Mouse (Mus musculus): ENCODE measurements at regions not wholly inside any gene's neighbourhood (a gene's known extent, or its start where the extent isn't known, plus 50 kb on each side); places are given as distances from the start of the nearest gene placed in this dataset.

- ATAC-seq (ENCODE audit: insufficient read depth): no peak
- Histone ChIP-seq H3K9ac (no peak overlapping the region), H3K9me3 (replicated peaks) (no peaks in the 10 kb centered on the region), H3K4me3 (replicated peaks) (no peak overlapping the region), H3K4me1 (replicated peaks) (peaks cover 8% of the 10 kb centered on the region; the same call in 1 of the 2 replicates), H3K4me2 (no peak overlapping the region), H3K27ac (replicated peaks) (no peak overlapping the region), H3K36me3 (replicated peaks) (no peaks in the 10 kb centered on the region), H3K27me3 (no peaks in the 10 kb centered on the region)
- 27% methylated on average over 2 of the region's 2 CpGs for WGBS (ENCODE audit: insufficient replicate concordance)
These were observed 335.4 kb upstream of the Rag2 start for GRCm38 (mm10) chr2:101289168-101289567.

- Histone ChIP-seq H3K4me3 (replicated peaks) (no peak overlapping the region), H3K4me1 (replicated peaks) (peaks cover 8% of the 10 kb centered on the region; the same call in 1 of the 2 replicates), H3K27ac (replicated peaks) (no peak overlapping the region), H3K27me3 (no peaks in the 10 kb centered on the region), H3K36me3 (replicated peaks) (no peaks in the 10 kb centered on the region), H3K9ac (no peak overlapping the region), H3K4me2 (no peak overlapping the region), H3K9me3 (replicated peaks) (no peaks in the 10 kb centered on the region)
- ATAC-seq (ENCODE audit: insufficient read depth): no peak
- 41% methylated on average over 4 of the region's 4 CpGs for WGBS (ENCODE audit: insufficient replicate concordance)
These were observed 333.8 kb upstream of the Rag2 start for GRCm38 (mm10) chr2:101290738-101291137.

- Histone ChIP-seq H3K36me3 (replicated peaks) (no peaks in the 10 kb centered on the region), H3K27ac (replicated peaks) (no peak overlapping the region), H3K27me3 (no peaks in the 10 kb centered on the region), H3K4me3 (replicated peaks) (no peak overlapping the region), H3K9ac (no peak overlapping the region), H3K4me1 (replicated peaks) (no peaks in the 10 kb centered on the region), H3K9me3 (replicated peaks) (no peaks in the 10 kb centered on the region), H3K4me2 (no peak overlapping the region)
- WGBS (ENCODE audit: insufficient replicate concordance): 73% methylated on average over 10 of the region's 10 CpGs
- no peak for ATAC-seq (ENCODE audit: insufficient read depth)
These were observed 328.7 kb upstream of the Rag2 start for GRCm38 (mm10) chr2:101295678-101296368.

- Histone ChIP-seq H3K27me3 (no peaks in the 10 kb centered on the region), H3K27ac (replicated peaks) (no peak overlapping the region), H3K4me2 (no peak overlapping the region), H3K36me3 (replicated peaks) (no peaks in the 10 kb centered on the region), H3K4me1 (replicated peaks) (no peaks in the 10 kb centered on the region), H3K9ac (no peak overlapping the region), H3K4me3 (replicated peaks) (no peak overlapping the region), H3K9me3 (replicated peaks) (no peaks in the 10 kb centered on the region)
- 62% methylated on average over 3 of the region's 3 CpGs for WGBS (ENCODE audit: insufficient replicate concordance)
- no peak for ATAC-seq (ENCODE audit: insufficient read depth)
These were observed 328.2 kb upstream of the Rag2 start for GRCm38 (mm10) chr2:101296369-101296682.

- ATAC-seq (ENCODE audit: insufficient read depth): no peak
- no peaks in the 10 kb centered on the region for H3K27me3 ChIP-seq
- H3K36me3 ChIP-seq (replicated peaks): no peaks in the 10 kb centered on the region
- H3K4me1 ChIP-seq (replicated peaks): no peaks in the 10 kb centered on the region
- no peak overlapping the region for H3K4me3 ChIP-seq (replicated peaks)
- no peak overlapping the region for H3K4me2 ChIP-seq
- H3K9me3 ChIP-seq (replicated peaks): no peaks in the 10 kb centered on the region
- no peak overlapping the region for H3K9ac ChIP-seq
- H3K27ac ChIP-seq (replicated peaks): no peak overlapping the region
These were observed 327.7 kb upstream of the Rag2 start for GRCm38 (mm10) chr2:101296778-101297177.

- no peak overlapping the region for H3K9ac ChIP-seq
- H3K27me3 ChIP-seq: no peaks in the 10 kb centered on the region
- no peak overlapping the region for H3K4me2 ChIP-seq
- no peaks in the 10 kb centered on the region for H3K9me3 ChIP-seq (replicated peaks)
- H3K27ac ChIP-seq (replicated peaks): no peak overlapping the region
- no peaks in the 10 kb centered on the region for H3K36me3 ChIP-seq (replicated peaks)
- ATAC-seq (ENCODE audit: insufficient read depth): no peak
- H3K4me1 ChIP-seq (replicated peaks): no peaks in the 10 kb centered on the region
- H3K4me3 ChIP-seq (replicated peaks): no peak overlapping the region
- WGBS (ENCODE audit: insufficient replicate concordance): 55% methylated on average over 2 of the region's 2 CpGs
These were observed 325.4 kb upstream of the Rag2 start for GRCm38 (mm10) chr2:101299126-101299525.

- Histone ChIP-seq H3K9ac (no peak overlapping the region), H3K36me3 (replicated peaks) (no peaks in the 10 kb centered on the region), H3K4me2 (no peak overlapping the region), H3K4me1 (replicated peaks) (no peaks in the 10 kb centered on the region), H3K27ac (replicated peaks) (no peak overlapping the region), H3K9me3 (replicated peaks) (no peaks in the 10 kb centered on the region), H3K27me3 (no peaks in the 10 kb centered on the region), H3K4me3 (replicated peaks) (no peak overlapping the region)
- no peak for ATAC-seq (ENCODE audit: insufficient read depth)
These were observed 324.4 kb upstream of the Rag2 start for GRCm38 (mm10) chr2:101300106-101300505.

GRCm38 (mm10) chr2:101321286-101321914 is 303.1 kb upstream of the Rag2 start:
- no peak for ATAC-seq (ENCODE audit: insufficient read depth)
- no peaks in the 10 kb centered on the region for H3K4me1 ChIP-seq (replicated peaks)

GRCm38 (mm10) chr2:101356709-101357108 is 267.8 kb upstream of the Rag2 start:
- ATAC-seq (ENCODE audit: insufficient read depth): no peak
- 18% methylated on average over 1 of the region's 1 CpGs for WGBS (ENCODE audit: insufficient replicate concordance)
- H3K4me2 ChIP-seq: no peak overlapping the region
- H3K4me1 ChIP-seq (replicated peaks): no peaks in the 10 kb centered on the region
- H3K36me3 ChIP-seq (replicated peaks): no peaks in the 10 kb centered on the region
- no peak overlapping the region for H3K9ac ChIP-seq
- no peaks in the 10 kb centered on the region for H3K9me3 ChIP-seq (replicated peaks)
- no peak overlapping the region for H3K27ac ChIP-seq (replicated peaks)
- no peaks in the 10 kb centered on the region for H3K27me3 ChIP-seq
- no peak overlapping the region for H3K4me3 ChIP-seq (replicated peaks)

More at GRCm38 (mm10) chr2:101321286-101321914, 303.1 kb upstream of the Rag2 start:
- H3K9ac ChIP-seq: no peak overlapping the region
- no peak overlapping the region for H3K4me3 ChIP-seq (replicated peaks)
- H3K4me2 ChIP-seq: no peak overlapping the region
- no peaks in the 10 kb centered on the region for H3K36me3 ChIP-seq (replicated peaks)
- H3K9me3 ChIP-seq (replicated peaks): no peaks in the 10 kb centered on the region
- H3K27ac ChIP-seq (replicated peaks): no peak overlapping the region
- WGBS (ENCODE audit: insufficient replicate concordance): 68% methylated on average over 3 of the region's 3 CpGs
- no peaks in the 10 kb centered on the region for H3K27me3 ChIP-seq

GRCm38 (mm10) chr2:101364256-101364655 is 260.3 kb upstream of the Rag2 start:
- Histone ChIP-seq H3K9me3 (replicated peaks) (no peaks in the 10 kb centered on the region), H3K4me1 (replicated peaks) (no peaks in the 10 kb centered on the region), H3K9ac (no peak overlapping the region), H3K27me3 (no peaks in the 10 kb centered on the region), H3K4me2 (no peak overlapping the region), H3K27ac (replicated peaks) (no peak overlapping the region), H3K4me3 (replicated peaks) (no peak overlapping the region), H3K36me3 (replicated peaks) (no peaks in the 10 kb centered on the region)
- no peak for ATAC-seq (ENCODE audit: insufficient read depth)
- 57% methylated on average over 3 of the region's 3 CpGs for WGBS (ENCODE audit: insufficient replicate concordance)

- H3K27ac ChIP-seq (replicated peaks): no peak overlapping the region
- no peaks in the 10 kb centered on the region for H3K36me3 ChIP-seq (replicated peaks)
- H3K9me3 ChIP-seq (replicated peaks): no peaks in the 10 kb centered on the region
- no peaks in the 10 kb centered on the region for H3K27me3 ChIP-seq
- peaks cover 3% of the 10 kb centered on the region; the same call in 1 of the 2 replicates for H3K4me1 ChIP-seq (replicated peaks)
- no peak for ATAC-seq (ENCODE audit: insufficient read depth)
- H3K4me2 ChIP-seq: no peak overlapping the region
- WGBS (ENCODE audit: insufficient replicate concordance): 62% methylated on average over 4 of the region's 4 CpGs
- no peak overlapping the region for H3K4me3 ChIP-seq (replicated peaks)
- H3K9ac ChIP-seq: no peak overlapping the region
These were observed 256.2 kb upstream of the Rag2 start for GRCm38 (mm10) chr2:101368278-101368677.
